Mouse (Mus musculus): ENCODE measurements around the gene Olfr1115. TPM values are rescaled to one million over a fixed set of nuclear protein-coding genes. Genes with fewer than 3 reads are reported as not detected.

Gene Olfr1115
- not detected for polyA plus RNA-seq (2014; fragmentation: Illumina TruSeq; extraction: RNeasy Lipid Tissue Mini Kit (QIAGEN cat#74804); ENCODE audit: low read depth, low replicate concordance)

DNA sequence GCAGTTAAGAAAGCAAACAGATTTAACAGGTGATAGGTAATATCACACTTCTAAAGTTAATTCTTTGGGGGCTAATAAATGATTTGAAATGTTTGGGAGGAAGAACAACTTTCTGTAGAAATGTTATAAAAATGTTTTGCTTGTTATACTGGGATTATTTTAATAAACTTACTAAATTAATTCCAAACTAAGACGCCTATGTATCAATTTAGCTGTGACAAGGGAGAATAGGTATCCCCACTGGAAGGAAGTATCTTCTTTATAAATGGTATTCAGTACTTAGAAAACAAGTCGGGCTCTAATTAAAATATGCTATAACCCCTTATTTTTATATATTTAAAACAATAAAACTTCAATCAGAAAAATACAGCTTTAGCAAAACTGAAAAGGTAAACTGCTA lies at the start of gene Olfr1115:
Olfr1115 (plus strand) TSS at position 301 of the 400 bp plus-strand sequence.

GRCm38 (mm10) chr2:87208670-87209069 lies 39.1 kb upstream of the Olfr1115 start, which contains the start of gene Olfr1113:
Gene Olfr1113, plus strand, starts transcription at chr2:87208970.

DNA sequence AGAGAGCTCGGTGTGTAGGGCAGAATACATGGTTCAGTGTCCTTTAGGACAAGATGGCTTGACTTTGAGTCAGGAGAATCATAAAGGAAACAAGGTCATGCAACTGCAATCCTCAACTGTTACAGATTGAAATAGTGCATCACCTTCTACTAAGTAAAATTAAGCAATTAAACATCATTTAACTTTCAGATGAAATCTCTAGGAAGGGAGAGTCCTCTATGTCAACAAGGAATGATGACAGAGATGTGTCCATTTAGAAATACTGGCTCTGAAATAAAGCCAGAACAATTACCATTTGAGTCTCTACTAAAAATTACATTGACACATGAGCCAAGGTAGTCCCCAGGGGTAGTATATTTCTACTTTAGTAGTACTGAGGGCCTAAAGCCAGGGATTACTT lies 19.4 kb downstream of the Olfr1115 start, which contains the start of gene Olfr1116:
Olfr1116 (plus strand) TSS at position 301 of the 400 bp plus-strand sequence.

Other genes starting within 250 kb of the Olfr1115 start
- not detected for gene Olfr1102, start 249.6 kb upstream of the Olfr1115 start, polyA plus RNA-seq (2014; fragmentation: Illumina TruSeq; extraction: RNeasy Lipid Tissue Mini Kit (QIAGEN cat#74804); ENCODE audit: low read depth, low replicate concordance)
- not detected for gene Olfr1104, start 220.9 kb upstream of the Olfr1115 start, polyA plus RNA-seq (2014; fragmentation: Illumina TruSeq; extraction: RNeasy Lipid Tissue Mini Kit (QIAGEN cat#74804); ENCODE audit: low read depth, low replicate concordance)
- gene Olfr1105, start 211.5 kb upstream of the Olfr1115 start, polyA plus RNA-seq (2014; fragmentation: Illumina TruSeq; extraction: RNeasy Lipid Tissue Mini Kit (QIAGEN cat#74804); ENCODE audit: low read depth, low replicate concordance) = not detected
- gene Olfr1106, start 195.7 kb upstream of the Olfr1115 start, polyA plus RNA-seq (2014; fragmentation: Illumina TruSeq; extraction: RNeasy Lipid Tissue Mini Kit (QIAGEN cat#74804); ENCODE audit: low read depth, low replicate concordance) = not detected
- gene Olfr1107, start 172.2 kb upstream of the Olfr1115 start, polyA plus RNA-seq (2014; fragmentation: Illumina TruSeq; extraction: RNeasy Lipid Tissue Mini Kit (QIAGEN cat#74804); ENCODE audit: low read depth, low replicate concordance) = not detected
- gene Olfr1109, start 152.0 kb upstream of the Olfr1115 start, polyA plus RNA-seq (2014; fragmentation: Illumina TruSeq; extraction: RNeasy Lipid Tissue Mini Kit (QIAGEN cat#74804); ENCODE audit: low read depth, low replicate concordance) = not detected
- not detected for gene Olfr259, start 133.4 kb upstream of the Olfr1115 start, polyA plus RNA-seq (2014; fragmentation: Illumina TruSeq; extraction: RNeasy Lipid Tissue Mini Kit (QIAGEN cat#74804); ENCODE audit: low read depth, low replicate concordance)
- gene Olfr1110, start 107.7 kb upstream of the Olfr1115 start, polyA plus RNA-seq (2014; fragmentation: Illumina TruSeq; extraction: RNeasy Lipid Tissue Mini Kit (QIAGEN cat#74804); ENCODE audit: low read depth, low replicate concordance) = not detected
- gene Olfr1111, start 95.4 kb upstream of the Olfr1115 start, polyA plus RNA-seq (2014; fragmentation: Illumina TruSeq; extraction: RNeasy Lipid Tissue Mini Kit (QIAGEN cat#74804); ENCODE audit: low read depth, low replicate concordance) = not detected
- not detected for gene Olfr1112, start 60.2 kb upstream of the Olfr1115 start, polyA plus RNA-seq (2014; fragmentation: Illumina TruSeq; extraction: RNeasy Lipid Tissue Mini Kit (QIAGEN cat#74804); ENCODE audit: low read depth, low replicate concordance)
- not detected for gene Olfr1113, start 39.0 kb upstream of the Olfr1115 start, polyA plus RNA-seq (2014; fragmentation: Illumina TruSeq; extraction: RNeasy Lipid Tissue Mini Kit (QIAGEN cat#74804); ENCODE audit: low read depth, low replicate concordance)
- gene Olfr1116, start 19.5 kb downstream of the Olfr1115 start, polyA plus RNA-seq (2014; fragmentation: Illumina TruSeq; extraction: RNeasy Lipid Tissue Mini Kit (QIAGEN cat#74804); ENCODE audit: low read depth, low replicate concordance) = not detected
- not detected for gene Olfr1118, start 59.6 kb downstream of the Olfr1115 start, polyA plus RNA-seq (2014; fragmentation: Illumina TruSeq; extraction: RNeasy Lipid Tissue Mini Kit (QIAGEN cat#74804); ENCODE audit: low read depth, low replicate concordance)
- not detected for gene Olfr1120, start 106.8 kb downstream of the Olfr1115 start, polyA plus RNA-seq (2014; fragmentation: Illumina TruSeq; extraction: RNeasy Lipid Tissue Mini Kit (QIAGEN cat#74804); ENCODE audit: low read depth, low replicate concordance)
- gene Olfr1121, start 121.9 kb downstream of the Olfr1115 start, polyA plus RNA-seq (2014; fragmentation: Illumina TruSeq; extraction: RNeasy Lipid Tissue Mini Kit (QIAGEN cat#74804); ENCODE audit: low read depth, low replicate concordance) = not detected
- not detected for gene Olfr1122, start 137.8 kb downstream of the Olfr1115 start, polyA plus RNA-seq (2014; fragmentation: Illumina TruSeq; extraction: RNeasy Lipid Tissue Mini Kit (QIAGEN cat#74804); ENCODE audit: low read depth, low replicate concordance)
- gene Olfr1123, start 168.6 kb downstream of the Olfr1115 start, polyA plus RNA-seq (2014; fragmentation: Illumina TruSeq; extraction: RNeasy Lipid Tissue Mini Kit (QIAGEN cat#74804); ENCODE audit: low read depth, low replicate concordance) = not detected
- 0.24 TPM for gene Olfr1124, start 182.3 kb downstream of the Olfr1115 start, polyA plus RNA-seq (2014; fragmentation: Illumina TruSeq; extraction: RNeasy Lipid Tissue Mini Kit (QIAGEN cat#74804); ENCODE audit: low read depth, low replicate concordance)
- gene Olfr1126, start 205.9 kb downstream of the Olfr1115 start, polyA plus RNA-seq (2014; fragmentation: Illumina TruSeq; extraction: RNeasy Lipid Tissue Mini Kit (QIAGEN cat#74804); ENCODE audit: low read depth, low replicate concordance) = not detected
- gene Pramel7, start 249.1 kb downstream of the Olfr1115 start, polyA plus RNA-seq (2014; fragmentation: Illumina TruSeq; extraction: RNeasy Lipid Tissue Mini Kit (QIAGEN cat#74804); ENCODE audit: low read depth, low replicate concordance) = 0.71 TPM